Comparison of ENCODE assay signal across 20 mouse cellular contexts in genomic region chr3:36349073-36349472, GRCm38 (mm10).
DNase-seq lines count a peak whose midpoint lies in the region; ATAC-seq and TF ChIP-seq lines count a peak whose summit lies in the region.
"Had no signal": no experiment of that assay in that cellular context is flagged by ENCODE, and none has a peak within 500 bp of the region (broad histone marks: within the 10 kb centered on the region; RNA-seq: fewer than 3 reads in every experiment).

No protein-coding gene starts in this region.

- TF ChIP-seq CTCF in lung, postnatal 0 days (IDR thresholded peaks at IDR 0.05): no peak
- no peak for TF ChIP-seq CTCF in Patski (IDR thresholded peaks at IDR 0.05)

- no peaks in the 10 kb centered on the region for H3K36me3 ChIP-seq in lung, postnatal 0 days (ENCODE audit: insufficient read depth, low read length)
- H3K36me3 ChIP-seq: embryonic facial prominence, embryonic 15.5 days; forebrain, embryonic 15.5 days; G1E; heart, embryonic 13.5 days; hindbrain, embryonic 15.5 days had no signal

- H3K4me2 ChIP-seq in lung, postnatal 0 days (replicated peaks; ENCODE audit: low read depth, low read length): no peak overlapping the region
- H3K4me2 ChIP-seq: embryonic facial prominence, embryonic 15.5 days; forebrain, embryonic 15.5 days; heart, embryonic 13.5 days; hindbrain, embryonic 15.5 days had no signal

- H3K9ac ChIP-seq in lung, postnatal 0 days (replicated peaks; ENCODE audit: low read depth): no peak overlapping the region
- H3K9ac ChIP-seq: embryonic facial prominence, embryonic 15.5 days; forebrain, embryonic 15.5 days; heart, embryonic 13.5 days; hindbrain, embryonic 15.5 days had no signal

- CTCF ChIA-PET in Patski (lab: Charles Lee): no interaction called here

- in situ Hi-C loops in Patski (cut with MboI; ENCODE audit: low pct_unique_long_range_greater_than_20kb): no loop called here

- TF ChIP-seq EP300 in lung, postnatal 0 days (IDR thresholded peaks at IDR 0.05): no peak

- H3K4me3 ChIP-seq in lung, postnatal 0 days (ENCODE audit: low read depth, low read length): no peak overlapping the region
- H3K4me3 ChIP-seq: embryonic facial prominence, embryonic 15.5 days; forebrain, embryonic 15.5 days; heart, embryonic 13.5 days; hindbrain, embryonic 15.5 days had no signal

- POLR2A ChIA-PET in Patski (lab: Charles Lee): no interaction called here

- no peaks in the 10 kb centered on the region for H3K9me3 ChIP-seq in lung, postnatal 0 days (ENCODE audit: low read length)
- H3K9me3 ChIP-seq: embryonic facial prominence, embryonic 15.5 days; forebrain, embryonic 15.5 days; G1E; hindbrain, embryonic 15.5 days had no signal

- H3K27ac ChIP-seq in lung, postnatal 0 days (ENCODE audit: low read length): no peak overlapping the region
- H3K27ac ChIP-seq: embryonic facial prominence, embryonic 15.5 days; forebrain, embryonic 15.5 days; heart, embryonic 13.5 days; hindbrain, embryonic 15.5 days had no signal

- H3K27me3 ChIP-seq in lung, postnatal 0 days (replicated peaks; ENCODE audit: insufficient read depth, low read length): no peaks in the 10 kb centered on the region
- H3K27me3 ChIP-seq in Patski: no peaks in the 10 kb centered on the region
- H3K27me3 ChIP-seq: embryonic facial prominence, embryonic 15.5 days; forebrain, embryonic 15.5 days; heart, embryonic 13.5 days; hindbrain, embryonic 15.5 days had no signal

- peak; percentile 42; the same call in 1 of the 2 replicates for ATAC-seq in lung, postnatal 0 days
- ATAC-seq in Patski: peak; percentile 85
- ATAC-seq: forebrain, embryonic 15.5 days; intestine, embryonic 16.5 days had no signal

- H3K4me1 ChIP-seq in lung, postnatal 0 days (ENCODE audit: insufficient read depth, low read depth, low read length): no peaks in the 10 kb centered on the region
- H3K4me1 ChIP-seq: embryonic facial prominence, embryonic 15.5 days; heart, embryonic 13.5 days had no signal

- 75% methylated on average over 4 of the region's 4 CpGs for WGBS in lung, postnatal 0 days

- DNase-seq in adrenal gland, adult (ENCODE audit: inconsistent age in 2 of 2, low spot score in 1 of 2): peak; percentile 34 to 79
- DNase-seq in adrenal gland, postnatal 10 days: no peak
- peak; percentile 41 for DNase-seq in lung, postnatal 0 days (ENCODE audit: low spot score)
- no peak for DNase-seq in lung, postnatal 25 days (ENCODE audit: low spot score)
- peak; percentile 39 for DNase-seq in Patski (ENCODE audit: low read depth, low spot score)
- no peak for DNase-seq in natural killer cell, adult 2 months (ENCODE audit: low spot score in 2 of 2)
- no peak for DNase-seq in layer of hippocampus, postnatal 14 days (ENCODE audit: low spot score in 2 of 2)
- no peak for DNase-seq in cerebellum, postnatal 14 days
- DNase-seq: cerebellum, adult 2 months; cerebellum, postnatal 10 days; embryo, embryonic 11 days; gastrocnemius, postnatal 36 days; heart, adult 11 months; heart, postnatal 36 days had no signal

Comparison
In these comparisons a context has a peak if more than half of its experiments do, and no peak if none do; other contexts are left out.
1. DNase-seq: peak in adrenal gland, adult (2 of 2), lung, postnatal 0 days (single experiment) and Patski (single experiment); none in adrenal gland, postnatal 10 days (single experiment), lung, postnatal 25 days (single experiment), natural killer cell, adult 2 months (0 of 2), layer of hippocampus, postnatal 14 days (0 of 2) and cerebellum, postnatal 14 days (0 of 2).